Mouse (Mus musculus) liver, postnatal 0 days (tissue): Measurements from ENCODE around the gene Rapgef4. TPM values are rescaled to one million over a fixed set of nuclear protein-coding genes. Genes with fewer than 3 reads are reported as not detected.

Experiments
- ATAC-seq: fragments of 200-750 bp; cut with Nextera tagmentation; 2 replicates; pipeline ENCODE4 v1.8.0; 2017; ENCODE audit warnings: mild to moderate bottlenecking, moderate library complexity
- DNase-seq: peaks from one replicate; pipeline ENCODE4 v3.0.0-alpha.2; 2016
- H3K27ac ChIP-seq: fragments of 300-500 bp; sonication (generic); 2 replicates; pipeline ENCODE4 v1.5.1; 2014; ENCODE audit warnings: antibody characterized with exemption, moderate library complexity, mild to moderate bottlenecking, low read depth
- H3K27me3 ChIP-seq: fragments of 300-500 bp; sonication (generic); 2 replicates; pipeline ENCODE4 v1.6.1; 2014; ENCODE audit warnings: low read length, control low read depth, mixed read lengths; ENCODE audit not compliant: insufficient read depth
- H3K36me3 ChIP-seq: fragments of 300-500 bp; sonication (generic); replicated peaks from 2 replicates; pipeline ENCODE4 v1.6.1; 2014; ENCODE audit warnings: mild to moderate bottlenecking, control low read depth, low read length, moderate library complexity, mixed read lengths; ENCODE audit not compliant: insufficient read depth
- H3K4me1 ChIP-seq: fragments of 300-500 bp; sonication (generic); 2 replicates; pipeline ENCODE4 v1.6.1; 2014; ENCODE audit warnings: antibody characterized with exemption, mild to moderate bottlenecking, control low read depth; ENCODE audit not compliant: insufficient read depth
- H3K4me2 ChIP-seq: fragments of 300-500 bp; sonication (generic); 2 replicates; pipeline ENCODE4 v1.6.1; 2014; ENCODE audit warnings: low read depth, mild to moderate bottlenecking, low read length, moderate library complexity, mixed read lengths
- H3K4me3 ChIP-seq: fragments of 300-500 bp; sonication (generic); 2 replicates; pipeline ENCODE4 v1.5.1; 2014; ENCODE audit warnings: low read depth, low read length
- H3K9ac ChIP-seq: fragments of 300-500 bp; sonication (generic); replicated peaks from 2 replicates; pipeline ENCODE4 v1.6.1; 2014; ENCODE audit warnings: mild to moderate bottlenecking, moderate library complexity
- H3K9me3 ChIP-seq: fragments of 300-500 bp; sonication (generic); 2 replicates; pipeline ENCODE4 v1.6.1; 2016; ENCODE audit warnings: mild to moderate bottlenecking, control low read depth, low read length, mixed read lengths
- CTCF ChIP-seq: sonication (generic); IDR thresholded peaks from 2 replicates; pipeline ENCODE4 v1.5.1; 2016; ENCODE audit warnings: antibody characterized with exemption, low read depth
- EP300 ChIP-seq: IDR thresholded peaks from 2 replicates; pipeline ENCODE4 v1.6.1; 2016; ENCODE audit warnings: antibody characterized with exemption, low read depth, mild to moderate bottlenecking
- WGBS: fragments of 180-500 bp; shearing (Covaris S2); extraction: QIAGEN DNeasy Blood & Tissue Kit; methylation state at CpG from one replicate; pipeline ENCODE4 v1.1.7; 2014; ENCODE audit not compliant: insufficient replicate concordance; 5-methylcytosine and 5-hydroxymethylcytosine counted together
- polyA plus RNA-seq: library from polyadenylated mRNA; unstranded; fragments of >200 nt; fragmentation: Nextera tagmentation; extraction: Ambion mirVana; gene quantifications from 2 replicates; pipeline ENCODE4 v1.2.1, GENCODE M21; 2015

The Rapgef4 gene
- polyA plus RNA-seq, 1 experiment from 2014 or later: 30.2 TPM

- Histone ChIP-seq H3K9ac (no peak overlapping the region), H3K36me3 (peaks cover 6% of the 10 kb centered on the region; the same call in 1 of the 2 replicates), H3K4me1 (no peaks in the 10 kb centered on the region), H3K27ac (no peak overlapping the region), H3K4me2 (no peak overlapping the region), H3K27me3 (no peaks in the 10 kb centered on the region), H3K9me3 (no peaks in the 10 kb centered on the region), H3K4me3 (no peak overlapping the region)
- DNase-seq: no peak
- no peak for TF ChIP-seq CTCF
- no peak for TF ChIP-seq EP300
- 78% methylated on average over 4 of the region's 4 CpGs for whole genome bisulfite sequencing
- no peak for ATAC-seq
Observed at GRCm38 (mm10) chr2:72222276-72222675, 241.2 kb downstream of the Rapgef4 start.

- no peaks in the 10 kb centered on the region for H3K27me3 ChIP-seq
- no peak overlapping the region for H3K4me3 ChIP-seq
- peaks cover 6% of the 10 kb centered on the region for H3K36me3 ChIP-seq
- H3K4me1 ChIP-seq: no peaks in the 10 kb centered on the region
- ATAC-seq: no peak
- no peaks in the 10 kb centered on the region for H3K9me3 ChIP-seq
- no peak overlapping the region for H3K9ac ChIP-seq
- 83% methylated on average over 16 of the region's 16 CpGs for WGBS
- TF ChIP-seq EP300 (no peak), CTCF (no peak)
- no peak overlapping the region for H3K4me2 ChIP-seq
- H3K27ac ChIP-seq: no peak overlapping the region
- DNase-seq: no peak
Observed at GRCm38 (mm10) chr2:72222736-72223455, 241.9 kb downstream of the Rapgef4 start.

GRCm38 (mm10) chr2:72223479-72223878, 242.4 kb downstream of the Rapgef4 start:
- TF ChIP-seq EP300 (no peak), CTCF (no peak)
- ATAC-seq: no peak
- 77% methylated on average over 5 of the region's 5 CpGs for WGBS
- Histone ChIP-seq H3K36me3 (peaks cover 2% of the 10 kb centered on the region), H3K4me1 (no peaks in the 10 kb centered on the region), H3K27ac (no peak overlapping the region), H3K9ac (no peak overlapping the region), H3K4me2 (no peak overlapping the region), H3K4me3 (no peak overlapping the region), H3K9me3 (no peaks in the 10 kb centered on the region), H3K27me3 (no peaks in the 10 kb centered on the region)
- no peak for DNase-seq

GRCm38 (mm10) chr2:72226006-72226405, 245.0 kb downstream of the Rapgef4 start:
- Histone ChIP-seq H3K27ac (no peak overlapping the region), H3K4me1 (no peaks in the 10 kb centered on the region), H3K4me2 (no peak overlapping the region), H3K27me3 (no peaks in the 10 kb centered on the region), H3K9me3 (no peaks in the 10 kb centered on the region), H3K4me3 (no peak overlapping the region), H3K9ac (no peak overlapping the region), H3K36me3 (peaks cover 9% of the 10 kb centered on the region)
- WGBS: 77% methylated on average over 6 of the region's 6 CpGs
- TF ChIP-seq EP300: no peak
- no peak for TF ChIP-seq CTCF
- ATAC-seq (no peak), DNase-seq (no peak)

- no peak overlapping the region for H3K4me3 ChIP-seq
- WGBS: 88% methylated on average over 6 of the region's 6 CpGs
- no peak overlapping the region for H3K27ac ChIP-seq
- H3K4me1 ChIP-seq: no peaks in the 10 kb centered on the region
- H3K36me3 ChIP-seq: peaks cover 9% of the 10 kb centered on the region
- no peaks in the 10 kb centered on the region for H3K9me3 ChIP-seq
- H3K4me2 ChIP-seq: no peak overlapping the region
- no peak overlapping the region for H3K9ac ChIP-seq
- TF ChIP-seq CTCF: no peak
- TF ChIP-seq EP300: no peak
- H3K27me3 ChIP-seq: no peaks in the 10 kb centered on the region
- no peak for ATAC-seq
- no peak for DNase-seq
Observed at GRCm38 (mm10) chr2:72227416-72227815, 246.4 kb downstream of the Rapgef4 start.

- Histone ChIP-seq H3K36me3 (peaks cover 13% of the 10 kb centered on the region), H3K4me1 (no peaks in the 10 kb centered on the region), H3K27me3 (no peaks in the 10 kb centered on the region), H3K27ac (no peak overlapping the region), H3K9me3 (no peaks in the 10 kb centered on the region), H3K4me2 (no peak overlapping the region), H3K9ac (no peak overlapping the region), H3K4me3 (no peak overlapping the region)
- no peak for ATAC-seq
- DNase-seq: no peak
- WGBS: 83% methylated on average over 14 of the region's 14 CpGs
- no peak for TF ChIP-seq EP300
- no peak for TF ChIP-seq CTCF
Observed at GRCm38 (mm10) chr2:72228881-72229280, 247.8 kb downstream of the Rapgef4 start.
